Mouse (Mus musculus): Measurements from ENCODE around the gene Mdc1. TPM values are rescaled to one million over a fixed set of nuclear protein-coding genes. Genes with fewer than 3 reads are reported as not detected.
A peak's percentile ranks its signal among the peaks of the same experiment; 100 is the strongest.
"Not testable (repeated sequence)": the region's sequence is repeated elsewhere in the genome, so short reads cannot be mapped to it uniquely, and the experiment has no call there.

Mdc1 gene
- total RNA-seq, 2 experiments from 2014 or later: 3.6 to 4.4 TPM

DNA sequence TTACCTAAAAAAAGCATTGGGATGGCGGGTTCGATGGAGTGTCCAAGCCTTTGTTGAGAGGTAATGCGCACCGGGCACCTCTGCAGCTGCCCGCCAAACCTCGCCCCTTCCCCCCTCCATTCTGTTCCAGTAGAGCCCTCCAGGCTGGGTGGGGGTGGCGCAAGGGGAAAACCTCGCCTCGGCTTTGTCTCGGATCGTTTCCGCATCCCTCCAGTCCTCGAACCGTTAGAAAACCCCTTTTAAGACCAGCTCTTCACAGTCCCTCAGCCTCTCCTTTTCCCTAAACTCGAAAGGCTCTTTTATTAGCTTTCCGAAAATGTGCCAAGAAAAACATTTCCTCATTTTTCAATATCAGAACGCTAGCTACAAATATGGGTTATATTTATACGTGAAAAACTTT, 3.8 kb upstream of the Mdc1 start:
- peak overlapping the region; percentile 84 for H3K4me3 ChIP-seq
- peak; percentile 52 for DNase-seq
- intact Hi-C loops (cut with DNase I): loop anchor here (2.0 kb wide), 1 partner anchor 79 kb away; the partner anchor contains the start of genes Mrps18b and Ppp1r10
- peak overlapping the region; percentile 87 for H3K27ac ChIP-seq
- TF ChIP-seq CTCF (IDR thresholded peaks at IDR 0.05): no peak

DNA sequence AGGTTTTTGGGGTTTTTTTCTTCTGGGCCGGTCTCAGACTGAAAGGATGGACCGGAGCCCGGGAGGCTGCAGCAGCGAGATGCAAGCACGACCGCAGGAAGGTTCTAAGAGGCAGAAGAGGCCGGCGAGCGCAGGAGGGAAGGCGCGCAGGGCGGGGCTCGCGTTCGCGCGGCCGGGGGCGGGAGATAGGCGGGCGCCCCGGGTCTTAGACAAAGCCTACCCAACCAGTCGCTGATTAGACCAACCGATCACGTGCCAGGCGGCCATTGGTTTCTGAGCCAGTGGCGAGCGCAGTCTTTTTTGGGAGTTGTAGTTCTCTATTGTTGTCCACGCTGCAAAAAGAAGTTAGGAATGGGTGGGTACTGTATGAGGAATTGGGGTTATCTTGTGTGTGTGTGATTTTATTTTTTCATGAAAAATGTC, 3.2 kb upstream of the Mdc1 start, which contains the start of gene Tubb5:
Tubb5 (minus strand) TSS at position 185 of the 423 bp plus-strand sequence.
- intact Hi-C loops (cut with DNase I): no loop called here
- no peak for TF ChIP-seq CTCF (IDR thresholded peaks at IDR 0.05)

DNA sequence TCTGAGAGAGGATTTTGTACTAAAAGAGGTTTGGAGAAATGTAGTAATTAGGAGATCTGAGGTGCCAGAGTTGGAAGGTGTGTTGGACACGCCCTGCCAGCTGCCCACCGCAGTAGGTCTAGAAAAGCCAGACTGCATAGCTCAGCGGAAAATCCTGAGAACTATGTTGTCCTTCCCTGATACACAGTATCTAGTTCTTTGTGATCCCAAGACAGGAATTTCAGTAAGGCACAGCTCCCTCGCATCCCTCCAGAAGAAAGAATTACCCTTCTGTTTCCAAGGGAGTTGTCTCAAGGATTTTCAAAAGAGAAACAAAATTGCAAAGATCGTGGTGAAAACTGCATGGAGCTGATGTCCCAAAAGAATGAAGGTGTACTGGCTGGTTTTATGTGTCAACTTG, 2.7 kb upstream of the Mdc1 start:
- peak overlapping the region; percentile 84 for H3K4me3 ChIP-seq
- peak overlapping the region; percentile 87 for H3K27ac ChIP-seq
- intact Hi-C loops (cut with DNase I): no loop called here
- TF ChIP-seq CTCF (IDR thresholded peaks at IDR 0.05): no peak
- no peak for DNase-seq

More for the DNA sequence above, 3.2 kb upstream of the Mdc1 start, which contains the start of gene Tubb5:
- Histone ChIP-seq H3K4me3 (peak within 1 kb of the TSS; percentile 84), H3K27ac (peak within 1 kb of the TSS; percentile 87)
- DNase-seq: peak; percentile 98

GRCm38 (mm10) chr17:35839002-35839401, 2.3 kb upstream of the Mdc1 start:
- peak overlapping the region; percentile 87 for H3K27ac ChIP-seq
- H3K4me3 ChIP-seq; DNase-seq; intact Hi-C loops (cut with DNase I): not testable (repeated sequence)

GRCm38 (mm10) chr17:35840561-35840960, 754 bp upstream of the Mdc1 start:
- Histone ChIP-seq H3K27ac (peak overlapping the region; percentile 95), H3K4me3 (peak overlapping the region; percentile 85)
- intact Hi-C loops (cut with DNase I): no loop called here
- DNase-seq: no peak
- no peak for TF ChIP-seq CTCF (IDR thresholded peaks at IDR 0.05)

- H3K4me3 ChIP-seq: peak overlapping the region; percentile 85
- peak overlapping the region; percentile 81 for H3K27ac ChIP-seq
- no peak for DNase-seq
- intact Hi-C loops (cut with DNase I): loop anchor here (2.0 kb wide), 1 partner anchor 19 kb away; the partner anchor contains the start of gene Nrm
- TF ChIP-seq CTCF (IDR thresholded peaks at IDR 0.05): no peak
Observed at GRCm38 (mm10) chr17:35842006-35842405, 691 bp downstream of the Mdc1 start.

DNA sequence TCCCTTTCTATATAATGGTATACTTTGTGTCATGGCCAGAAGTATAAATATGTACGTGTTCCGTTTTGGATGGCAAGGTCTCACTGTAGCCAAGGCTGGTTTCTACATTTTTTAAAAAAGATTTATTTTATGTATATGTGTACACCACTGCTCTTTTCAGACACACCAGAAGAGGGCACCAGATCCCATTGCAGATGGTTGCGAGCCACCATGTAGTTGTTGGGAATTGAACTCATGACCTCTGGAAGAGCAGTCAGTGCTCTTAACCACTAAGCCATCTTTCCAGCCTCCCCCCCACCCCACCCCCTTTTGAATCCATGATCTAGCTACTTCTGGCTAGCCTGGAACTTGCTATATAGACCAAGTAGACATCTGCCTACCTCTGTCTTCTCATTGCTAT, 2.2 kb downstream of the Mdc1 start:
- Histone ChIP-seq H3K4me3 (no peak overlapping the region), H3K27ac (no peak overlapping the region)
- peak; percentile 50 for TF ChIP-seq CTCF (IDR thresholded peaks at IDR 0.05)
- no peak for DNase-seq
- intact Hi-C loops (cut with DNase I): loop anchor here (2.0 kb wide), 1 partner anchor 17 kb away; the partner anchor contains the start of gene Nrm

GRCm38 (mm10) chr17:35848112-35848511, 6.8 kb downstream of the Mdc1 start:
- no peak overlapping the region for H3K4me3 ChIP-seq
- TF ChIP-seq CTCF (IDR thresholded peaks at IDR 0.05): peak; percentile 28; the same call in 1 of the 2 replicates
- no peak overlapping the region for H3K27ac ChIP-seq
- DNase-seq: peak; percentile 11
- intact Hi-C loops (cut with DNase I): no loop called here

GRCm38 (mm10) chr17:35850974-35851373, 9.7 kb downstream of the Mdc1 start:
- peak; percentile 2 for DNase-seq
- no peak for TF ChIP-seq CTCF (IDR thresholded peaks at IDR 0.05)
- intact Hi-C loops (cut with DNase I): no loop called here
- Histone ChIP-seq H3K4me3 (no peak overlapping the region), H3K27ac (no peak overlapping the region)

DNA sequence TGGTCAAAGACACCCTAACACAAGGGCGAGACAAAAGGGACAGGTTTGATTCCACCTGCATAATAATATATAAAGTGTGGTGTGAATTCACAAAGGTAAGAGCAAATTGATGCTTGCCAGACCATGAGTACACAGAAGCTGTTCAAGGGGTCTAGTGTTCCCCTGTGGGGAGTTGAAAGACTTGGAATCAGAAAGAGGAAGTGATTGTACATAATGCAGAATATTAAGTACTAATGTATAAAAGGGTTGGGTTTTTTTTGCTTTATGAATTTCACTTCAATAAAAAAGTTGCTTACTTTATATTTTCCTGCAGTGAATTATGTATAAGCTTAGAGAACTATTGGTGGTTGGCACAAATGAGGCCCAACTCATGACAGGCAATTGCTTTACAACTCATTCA, 18.1 kb downstream of the Mdc1 start:
- TF ChIP-seq CTCF (IDR thresholded peaks at IDR 0.05): no peak
- DNase-seq: no peak
- Histone ChIP-seq H3K27ac (no peak overlapping the region), H3K4me3 (no peak overlapping the region)
- intact Hi-C loops (cut with DNase I): no loop called here

DNA sequence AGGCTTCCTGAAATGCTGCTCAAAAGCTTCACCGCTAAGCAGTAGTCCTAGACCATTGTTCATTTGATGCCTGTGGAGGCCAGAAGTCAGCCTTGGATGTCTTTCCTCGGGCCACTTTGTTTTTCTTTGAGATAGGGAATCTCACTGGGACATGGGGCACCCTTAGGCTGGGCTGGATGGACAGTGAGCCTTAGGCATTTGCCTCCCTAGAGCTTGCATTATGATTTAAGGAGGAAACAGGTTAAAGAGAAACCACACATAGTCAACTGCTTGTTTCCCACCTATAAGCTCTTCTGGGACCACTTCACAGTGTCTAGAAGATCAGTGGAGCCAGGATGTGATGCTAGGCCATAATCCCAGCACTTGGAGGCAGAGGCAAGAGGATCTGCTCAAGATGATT, 18.5 kb downstream of the Mdc1 start:
- no peak for TF ChIP-seq CTCF (IDR thresholded peaks at IDR 0.05)
- no peak for DNase-seq
- intact Hi-C loops (cut with DNase I): loop anchor here (2.0 kb wide), 1 partner anchor 17 kb away; no protein-coding TSS in a partner anchor
- no peak overlapping the region for H3K4me3 ChIP-seq
- H3K27ac ChIP-seq: no peak overlapping the region

- no peak for DNase-seq
- intact Hi-C loops (cut with DNase I): loop anchor here (2.0 kb wide), 1 partner anchor 18 kb away; no protein-coding TSS in a partner anchor
- TF ChIP-seq CTCF (IDR thresholded peaks at IDR 0.05): no peak
- Histone ChIP-seq H3K27ac (peak overlapping the region; percentile 88), H3K4me3 (peak overlapping the region; percentile 96)
Observed at GRCm38 (mm10) chr17:35860831-35861197, 19.5 kb downstream of the Mdc1 start.

DNA sequence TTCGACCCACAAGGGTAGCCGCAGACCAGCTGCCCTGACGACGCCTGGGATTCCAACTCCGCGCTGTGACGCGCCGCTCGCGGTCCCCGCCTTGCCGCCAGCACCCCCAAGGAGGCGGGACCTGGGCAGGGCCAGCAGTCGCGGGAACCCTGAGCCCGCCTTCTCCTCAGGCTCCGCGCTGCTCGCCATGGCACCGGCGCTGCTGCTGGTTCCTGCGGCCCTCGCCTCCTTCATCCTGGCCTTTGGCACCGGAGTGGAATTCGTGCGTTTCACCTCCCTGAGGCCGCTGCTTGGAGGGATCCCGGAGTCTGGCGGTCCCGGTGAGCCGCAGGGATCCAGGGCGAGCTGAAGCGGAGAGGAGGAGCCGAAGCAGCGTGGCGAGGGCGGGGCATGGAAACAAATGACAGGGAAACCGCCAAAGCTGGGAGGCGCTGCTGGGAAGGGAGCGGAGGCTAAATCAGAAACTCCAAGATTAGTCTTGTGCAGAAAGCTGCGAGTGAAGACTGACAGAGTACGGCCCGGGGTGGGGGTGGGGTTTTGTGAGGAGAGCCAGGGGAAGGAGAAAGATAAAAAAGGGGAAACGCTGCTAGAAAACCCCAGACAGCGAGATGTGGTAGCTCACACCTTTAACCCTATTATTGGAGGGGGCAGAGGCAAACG, 20.0 kb downstream of the Mdc1 start, which contains the start of gene Nrm:
Nrm (plus strand) TSS at position 121 of the 660 bp plus-strand sequence.
- peak within 1 kb of the TSS; percentile 96 for H3K4me3 ChIP-seq
- peak; percentile 94 for DNase-seq
- peak within 1 kb of the TSS; percentile 88 for H3K27ac ChIP-seq
- intact Hi-C loops (cut with DNase I): loop anchor here (2.0 kb wide), 1 partner anchor 19 kb away; no protein-coding TSS in a partner anchor
- TF ChIP-seq CTCF (IDR thresholded peaks at IDR 0.05): peak; percentile 54
